Mouse (Mus musculus) liver, embryonic 11.5 days (tissue): ENCODE data around the gene Acbd5. TPM values are rescaled to one million over a fixed set of nuclear protein-coding genes. Genes with fewer than 3 reads are reported as not detected.

Experiments used
- ATAC-seq: fragments of 200-750 bp; cut with Nextera tagmentation; replicated peaks from 2 replicates; pipeline ENCODE4 v1.8.0; 2017; ENCODE audit warnings: moderate number of reproducible peaks, mild to moderate bottlenecking, moderate TSS enrichment, moderate library complexity; ENCODE audit not compliant: low FRiP score
- DNase-seq: peaks from one replicate; pipeline ENCODE4 v3.0.0-alpha.2; 2017; ENCODE audit warnings: low spot score
- H3K27ac ChIP-seq: fragments of 300-500 bp; sonication (generic); 2 replicates; pipeline ENCODE4 v1.5.1; 2014; ENCODE audit warnings: mild to moderate bottlenecking, low read depth, low read length, control low read depth
- H3K27me3 ChIP-seq: fragments of 300-500 bp; sonication (generic); replicated peaks from 2 replicates; pipeline ENCODE4 v1.6.1; 2014; ENCODE audit warnings: low read length, mixed read lengths; ENCODE audit not compliant: control insufficient read depth, insufficient read depth
- H3K36me3 ChIP-seq: fragments of 300-500 bp; sonication (generic); 2 replicates; pipeline ENCODE4 v1.6.1; 2014; ENCODE audit warnings: mild to moderate bottlenecking, low read length, moderate library complexity, mixed read lengths; ENCODE audit not compliant: control insufficient read depth, insufficient read depth
- H3K4me1 ChIP-seq: fragments of 300-500 bp; sonication (generic); replicated peaks from 2 replicates; pipeline ENCODE4 v1.6.1; 2014; ENCODE audit warnings: low read length, mixed read lengths; ENCODE audit not compliant: control insufficient read depth, insufficient read depth
- H3K4me2 ChIP-seq: fragments of 300-500 bp; sonication (generic); 2 replicates; pipeline ENCODE4 v1.6.1; 2014; ENCODE audit warnings: mild to moderate bottlenecking, control low read depth, moderate library complexity
- H3K4me3 ChIP-seq: fragments of 300-500 bp; sonication (generic); 2 replicates; pipeline ENCODE4 v1.5.1; 2014; ENCODE audit warnings: low read depth, low read length, control low read depth
- H3K9ac ChIP-seq: fragments of 300-500 bp; sonication (generic); 2 replicates; pipeline ENCODE4 v1.6.1; 2014; ENCODE audit warnings: low read depth, low read length, control low read depth
- H3K9me3 ChIP-seq: fragments of 300-500 bp; sonication (generic); 2 replicates; pipeline ENCODE4 v1.6.1; 2016; ENCODE audit warnings: low read length, inconsistent platforms, mixed read lengths; ENCODE audit not compliant: control insufficient read depth
- WGBS: fragments of 180-500 bp; shearing (Covaris S2); extraction: QIAGEN DNeasy Blood & Tissue Kit; methylation state at CpG from one replicate; pipeline ENCODE4 v1.1.7; 2014; 5-methylcytosine and 5-hydroxymethylcytosine counted together
- polyA plus RNA-seq: library from polyadenylated mRNA; unstranded; fragments of >200 nt; fragmentation: Nextera tagmentation; extraction: Ambion mirVana; gene quantifications from 2 replicates; pipeline ENCODE4 v1.2.1, GENCODE M21; 2014

Gene Acbd5
- polyA plus RNA-seq, 1 experiment from 2014 or later: 17.9 TPM

DNA sequence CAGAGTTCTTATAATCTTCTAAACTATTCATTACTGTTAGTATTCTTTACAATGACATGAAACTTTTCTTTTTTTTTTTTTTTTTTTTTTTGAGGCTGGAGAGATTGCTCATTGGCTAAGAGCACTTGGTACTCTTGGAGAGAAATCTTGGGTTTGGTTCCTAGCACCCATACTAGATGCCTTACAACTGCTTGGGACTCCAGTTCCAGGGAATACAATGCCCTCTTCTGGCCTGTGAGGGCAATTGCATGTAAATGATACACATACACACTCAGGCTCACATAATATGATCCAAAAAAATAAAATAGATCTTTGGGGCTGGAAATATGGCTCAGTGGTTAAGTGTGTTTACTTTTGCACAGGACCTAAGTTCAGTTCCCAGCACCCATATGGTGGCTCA, 8.8 kb downstream of the Acbd5 start:
- H3K4me3 ChIP-seq: no peak overlapping the region
- ATAC-seq (no peak), DNase-seq (no peak)
- no peak overlapping the region for H3K27ac ChIP-seq
- H3K9me3 ChIP-seq: no peaks in the 10 kb centered on the region
- H3K4me2 ChIP-seq: no peak overlapping the region
- H3K27me3 ChIP-seq: no peaks in the 10 kb centered on the region
- peaks cover 12% of the 10 kb centered on the region for H3K36me3 ChIP-seq
- no peak overlapping the region for H3K9ac ChIP-seq
- no peaks in the 10 kb centered on the region for H3K4me1 ChIP-seq

- DNase-seq: no peak
- H3K9ac ChIP-seq: no peak overlapping the region
- H3K4me1 ChIP-seq: no peaks in the 10 kb centered on the region
- H3K4me2 ChIP-seq: no peak overlapping the region
- 83% methylated on average over 5 of the region's 5 CpGs for WGBS
- H3K27me3 ChIP-seq: no peaks in the 10 kb centered on the region
- no peaks in the 10 kb centered on the region for H3K9me3 ChIP-seq
- H3K4me3 ChIP-seq: no peak overlapping the region
- no peak for ATAC-seq
- H3K27ac ChIP-seq: no peak overlapping the region
- H3K36me3 ChIP-seq: peaks cover 10% of the 10 kb centered on the region
Measured at GRCm38 (mm10) chr2:23077693-23078092, 9.7 kb downstream of the Acbd5 start.

GRCm38 (mm10) chr2:23078588-23078987, 10.6 kb downstream of the Acbd5 start:
- H3K4me2 ChIP-seq: no peak overlapping the region
- no peak overlapping the region for H3K4me3 ChIP-seq
- no peaks in the 10 kb centered on the region for H3K4me1 ChIP-seq
- no peak overlapping the region for H3K27ac ChIP-seq
- ATAC-seq: no peak
- WGBS: 95% methylated on average over 2 of the region's 2 CpGs
- H3K36me3 ChIP-seq: peaks cover 10% of the 10 kb centered on the region
- no peaks in the 10 kb centered on the region for H3K27me3 ChIP-seq
- no peak overlapping the region for H3K9ac ChIP-seq
- no peak for DNase-seq
- H3K9me3 ChIP-seq: no peaks in the 10 kb centered on the region

DNA sequence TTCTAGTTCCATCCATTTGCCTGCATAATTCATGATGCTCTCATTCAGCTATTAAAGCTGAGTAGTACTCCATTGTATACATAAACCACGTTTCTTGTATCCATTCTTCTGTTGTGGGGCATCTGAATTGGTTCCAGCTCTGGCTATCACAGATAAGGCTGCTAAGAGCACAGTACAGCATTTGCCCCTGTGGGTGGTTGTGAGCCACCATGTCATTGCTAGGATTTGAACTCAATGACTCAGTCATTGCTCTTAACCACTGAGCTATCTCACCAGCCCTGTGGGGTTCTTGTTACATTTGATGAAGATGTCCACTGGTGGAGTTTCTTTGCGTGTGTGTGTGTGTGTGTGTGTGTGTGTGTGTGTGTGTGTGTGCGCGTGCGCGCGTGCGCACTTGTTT, 16.6 kb downstream of the Acbd5 start:
- WGBS: 92% methylated on average over 8 of the region's 8 CpGs
- H3K27me3 ChIP-seq: no peaks in the 10 kb centered on the region
- no peaks in the 10 kb centered on the region for H3K9me3 ChIP-seq
- no peak overlapping the region for H3K27ac ChIP-seq
- H3K4me3 ChIP-seq: no peak overlapping the region
- no peak overlapping the region for H3K4me2 ChIP-seq
- no peaks in the 10 kb centered on the region for H3K4me1 ChIP-seq
- ATAC-seq (no peak), DNase-seq (no peak)
- 0 out of 2 replicates have a peak, but pooled peaks cover 2% of the 10 kb centered on the region for H3K36me3 ChIP-seq
- no peak overlapping the region for H3K9ac ChIP-seq

DNA sequence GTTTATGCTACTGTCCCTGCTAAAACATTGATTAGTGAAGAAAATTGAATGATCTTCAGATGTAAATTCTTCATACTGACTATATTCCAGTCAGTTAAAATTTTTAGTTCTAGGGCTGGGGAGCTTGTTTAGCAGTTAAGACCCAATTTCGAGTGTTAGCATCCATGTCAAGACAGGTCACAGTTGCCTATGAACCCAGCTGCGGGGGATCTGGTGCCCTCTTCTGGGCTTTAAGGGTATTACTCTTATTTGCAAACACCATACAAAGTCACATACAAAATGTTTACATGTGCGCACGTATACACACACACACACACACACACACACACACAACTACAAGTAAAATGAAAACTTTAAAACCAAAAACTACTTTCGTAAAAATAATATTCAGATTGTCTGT, 24.2 kb downstream of the Acbd5 start:
- WGBS: 43% methylated on average over 5 of the region's 5 CpGs
- H3K9ac ChIP-seq: no peak overlapping the region
- no peak overlapping the region for H3K27ac ChIP-seq
- no peaks in the 10 kb centered on the region for H3K9me3 ChIP-seq
- H3K36me3 ChIP-seq: peaks cover 9% of the 10 kb centered on the region
- H3K4me1 ChIP-seq: no peaks in the 10 kb centered on the region
- H3K27me3 ChIP-seq: no peaks in the 10 kb centered on the region
- ATAC-seq (0 out of 2 replicates have a peak, but pooled peaks have one; percentile 43), DNase-seq (no peak)
- H3K4me2 ChIP-seq: no peak overlapping the region
- no peak overlapping the region for H3K4me3 ChIP-seq

GRCm38 (mm10) chr2:23097028-23097427, 29.1 kb downstream of the Acbd5 start:
- Histone ChIP-seq H3K4me1 (no peaks in the 10 kb centered on the region), H3K36me3 (peaks cover 4% of the 10 kb centered on the region), H3K4me2 (no peak overlapping the region), H3K9ac (no peak overlapping the region), H3K27ac (no peak overlapping the region), H3K9me3 (no peaks in the 10 kb centered on the region), H3K27me3 (no peaks in the 10 kb centered on the region), H3K4me3 (no peak overlapping the region)
- DNase-seq: no peak
- no peak for ATAC-seq

- Histone ChIP-seq H3K9me3 (no peaks in the 10 kb centered on the region), H3K27ac (no peak overlapping the region), H3K4me3 (no peak overlapping the region), H3K4me1 (no peaks in the 10 kb centered on the region), H3K4me2 (no peak overlapping the region), H3K27me3 (no peaks in the 10 kb centered on the region), H3K9ac (no peak overlapping the region), H3K36me3 (no peaks in the 10 kb centered on the region)
- no peak for ATAC-seq
- DNase-seq: no peak
Measured at GRCm38 (mm10) chr2:23102266-23102665, 34.3 kb downstream of the Acbd5 start.

- H3K36me3 ChIP-seq: peaks cover 8% of the 10 kb centered on the region; the same call in 1 of the 2 replicates
- no peak for DNase-seq
Measured at GRCm38 (mm10) chr2:23119573-23119972, 51.6 kb downstream of the Acbd5 start.

DNA sequence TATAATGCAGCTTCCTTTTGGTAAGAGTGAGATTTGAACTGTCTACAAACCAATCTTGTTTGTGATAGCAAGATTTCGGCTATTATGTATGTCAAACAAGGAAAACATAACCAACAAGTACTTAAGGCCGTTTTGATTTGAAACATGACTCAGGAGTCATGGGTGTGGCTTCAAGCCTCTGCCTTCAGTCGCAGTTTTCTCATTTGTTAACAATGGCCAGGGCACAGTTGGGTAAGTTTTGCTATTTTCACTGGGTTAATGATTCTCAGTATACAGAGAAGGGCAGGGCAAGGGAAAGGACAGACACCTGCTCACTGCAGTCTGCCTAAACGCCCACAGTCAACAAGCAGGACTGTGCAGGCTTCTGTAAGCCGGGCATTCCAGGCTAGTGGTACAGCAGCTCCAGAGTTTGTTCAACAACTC, 87.2 kb downstream of the Acbd5 start:
- 4% methylated on average over 5 of the region's 5 CpGs for WGBS
- peak; percentile 35 for ATAC-seq

More at GRCm38 (mm10) chr2:23119573-23119972, 51.6 kb downstream of the Acbd5 start:
- H3K4me2 ChIP-seq: no peak overlapping the region
- H3K9ac ChIP-seq: no peak overlapping the region
- H3K4me1 ChIP-seq: no peaks in the 10 kb centered on the region
- no peak overlapping the region for H3K4me3 ChIP-seq
- H3K27me3 ChIP-seq: no peaks in the 10 kb centered on the region
- H3K27ac ChIP-seq: no peak overlapping the region
- no peaks in the 10 kb centered on the region for H3K9me3 ChIP-seq
- ATAC-seq: no peak

More for the DNA sequence above, 87.2 kb downstream of the Acbd5 start:
- Histone ChIP-seq H3K4me3 (peak overlapping the region; percentile 78), H3K27ac (peak overlapping the region; percentile 100), H3K4me1 (peaks cover 19% of the 10 kb centered on the region), H3K4me2 (peak overlapping the region; percentile 82), H3K9me3 (no peaks in the 10 kb centered on the region), H3K9ac (peak overlapping the region; percentile 87), H3K27me3 (no peaks in the 10 kb centered on the region), H3K36me3 (peaks cover 3% of the 10 kb centered on the region; the same call in 1 of the 2 replicates)
- no peak for DNase-seq
